Mouse (Mus musculus) testis, adult 2 months (tissue): Measurements from ENCODE around the gene Ldlrad3.

Source experiments
- CTCF ChIP-seq: fragments of 200-500 bp; IDR thresholded peaks from 2 replicates; pipeline ENCODE4 v1.5.1; 2012; ENCODE audit warnings: low read depth, mild to moderate bottlenecking, inconsistent platforms, low read length, moderate library complexity; ENCODE audit not compliant: control insufficient read depth, insufficient read depth, insufficient replicate concordance
- POLR2A ChIP-seq: fragments of 200-500 bp; IDR thresholded peaks from 2 replicates; pipeline ENCODE4 v1.6.1; 2012; ENCODE audit warnings: low read depth, mild to moderate bottlenecking, inconsistent platforms, low read length, moderate library complexity; ENCODE audit not compliant: control insufficient read depth

DNA sequence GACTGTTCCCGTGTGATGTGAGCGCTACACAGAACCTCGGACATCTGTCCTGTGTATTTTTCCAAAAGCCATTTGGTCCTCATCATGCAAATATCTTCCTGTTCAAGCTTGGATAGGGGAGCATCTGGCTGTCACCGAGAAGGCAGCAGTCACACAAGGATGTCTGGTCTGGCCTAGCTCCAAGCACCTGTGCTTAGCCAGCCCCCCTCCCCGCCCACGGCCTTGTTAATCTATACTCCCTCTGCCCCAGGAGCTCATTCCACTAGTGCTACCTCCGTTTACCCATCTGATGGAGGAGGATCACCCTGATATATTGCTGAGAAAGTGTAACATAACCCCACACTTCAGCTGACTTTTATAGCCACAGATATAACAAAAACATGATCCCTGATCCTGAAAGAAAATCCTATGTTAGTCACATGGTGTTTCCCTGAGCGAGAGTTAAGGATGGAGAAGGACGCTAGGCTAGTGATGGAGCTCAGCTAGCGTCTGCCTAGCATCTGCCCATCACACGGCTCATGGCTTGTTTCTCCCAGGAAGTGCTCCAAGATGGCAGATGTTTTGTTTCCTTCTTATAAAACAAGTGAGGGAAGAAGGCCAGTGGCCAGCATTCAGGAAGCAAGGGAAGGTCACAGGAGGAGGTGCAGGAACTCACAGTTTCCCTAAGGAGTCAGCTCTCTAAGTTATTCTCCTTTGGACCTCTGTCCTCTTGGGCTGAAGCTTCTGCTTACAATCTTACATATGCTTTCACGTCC, 66.3 kb downstream of the Ldlrad3 start:
- no peak for TF ChIP-seq CTCF
- no peak for TF ChIP-seq POLR2A
